Mouse (Mus musculus): ENCODE measurements around the gene Rbpms2.
"Not testable (repeated sequence)": the region's sequence is repeated elsewhere in the genome, so short reads cannot be mapped to it uniquely, and the experiment has no call there.

Gene Rbpms2

GRCm38 (mm10) chr9:65657218-65657617 lies 27.8 kb downstream of the Rbpms2 start:
- no peak for DNase-seq (ENCODE audit: low spot score)

GRCm38 (mm10) chr9:65661029-65661428 lies 31.6 kb downstream of the Rbpms2 start:
- no peak for DNase-seq (ENCODE audit: low spot score)

GRCm38 (mm10) chr9:65661493-65661892 lies 32.0 kb downstream of the Rbpms2 start:
- no peak for DNase-seq (ENCODE audit: low spot score)

- peak; percentile 62 for DNase-seq (ENCODE audit: low spot score)
Measured at GRCm38 (mm10) chr9:65664163-65664562, 34.7 kb downstream of the Rbpms2 start.

GRCm38 (mm10) chr9:65666042-65666441 lies 36.6 kb downstream of the Rbpms2 start:
- DNase-seq (ENCODE audit: low spot score) = peak; percentile 80

- DNase-seq (ENCODE audit: low spot score) = no peak
Measured at GRCm38 (mm10) chr9:65667701-65668100, 38.3 kb downstream of the Rbpms2 start, which contains the start of gene Oaz2. Gene Oaz2, plus strand, starts transcription at chr9:65668001.

- DNase-seq (ENCODE audit: low spot score) = peak; percentile 82
Measured at GRCm38 (mm10) chr9:65671431-65671931, 42.0 kb downstream of the Rbpms2 start.

- DNase-seq (ENCODE audit: low spot score) = no peak
Measured at GRCm38 (mm10) chr9:65672996-65673395, 43.5 kb downstream of the Rbpms2 start.

- DNase-seq (ENCODE audit: low spot score) = peak; percentile 70
Measured at GRCm38 (mm10) chr9:65675461-65676357, 46.3 kb downstream of the Rbpms2 start.

- peak; percentile 97 for DNase-seq (ENCODE audit: low spot score)
Measured at GRCm38 (mm10) chr9:65676358-65677118, 47.1 kb downstream of the Rbpms2 start.

GRCm38 (mm10) chr9:65677119-65677462 lies 47.6 kb downstream of the Rbpms2 start:
- no peak for DNase-seq (ENCODE audit: low spot score)

- peak; percentile 89 for DNase-seq (ENCODE audit: low spot score)
Measured at GRCm38 (mm10) chr9:65679181-65679761, 49.8 kb downstream of the Rbpms2 start.

- peak; percentile 64 for DNase-seq (ENCODE audit: low spot score)
Measured at GRCm38 (mm10) chr9:65680938-65681633, 51.6 kb downstream of the Rbpms2 start.

GRCm38 (mm10) chr9:65681634-65681940 lies 52.1 kb downstream of the Rbpms2 start:
- no peak for DNase-seq (ENCODE audit: low spot score)

GRCm38 (mm10) chr9:65682183-65682582 lies 52.7 kb downstream of the Rbpms2 start:
- DNase-seq (ENCODE audit: low spot score) = no peak

GRCm38 (mm10) chr9:65682994-65683393 lies 53.5 kb downstream of the Rbpms2 start:
- no peak for DNase-seq (ENCODE audit: low spot score)

- DNase-seq (ENCODE audit: low spot score) = no peak
Measured at GRCm38 (mm10) chr9:65684704-65685103, 55.3 kb downstream of the Rbpms2 start.

GRCm38 (mm10) chr9:65689869-65690268 lies 60.4 kb downstream of the Rbpms2 start:
- DNase-seq (ENCODE audit: low spot score) = not testable (repeated sequence)

GRCm38 (mm10) chr9:65692466-65692865 lies 63.0 kb downstream of the Rbpms2 start:
- no peak for DNase-seq (ENCODE audit: low spot score)

- DNase-seq (ENCODE audit: low spot score) = no peak
Measured at GRCm38 (mm10) chr9:65692959-65693603, 63.6 kb downstream of the Rbpms2 start.

GRCm38 (mm10) chr9:65695646-65696045 lies 66.2 kb downstream of the Rbpms2 start:
- DNase-seq (ENCODE audit: low spot score) = peak; percentile 54

Measured in lung, postnatal 25 days (tissue).